Mouse (Mus musculus) heart, postnatal 4 days (tissue): ENCODE data around the gene Pxt1. TPM values are rescaled to one million over a fixed set of nuclear protein-coding genes. Genes with fewer than 3 reads are reported as not detected.

Source experiments
- DNase-seq: peaks from one replicate; pipeline ENCODE4 v3.0.0; 2021
- total RNA-seq, 2 experiments: library from RNA; stranded (reverse); gene quantifications; 2 replicates each; pipeline ENCODE4 v1.2.3; 2021

Gene Pxt1
- total RNA-seq, 2 experiments from 2014 or later, result not detected

DNA sequence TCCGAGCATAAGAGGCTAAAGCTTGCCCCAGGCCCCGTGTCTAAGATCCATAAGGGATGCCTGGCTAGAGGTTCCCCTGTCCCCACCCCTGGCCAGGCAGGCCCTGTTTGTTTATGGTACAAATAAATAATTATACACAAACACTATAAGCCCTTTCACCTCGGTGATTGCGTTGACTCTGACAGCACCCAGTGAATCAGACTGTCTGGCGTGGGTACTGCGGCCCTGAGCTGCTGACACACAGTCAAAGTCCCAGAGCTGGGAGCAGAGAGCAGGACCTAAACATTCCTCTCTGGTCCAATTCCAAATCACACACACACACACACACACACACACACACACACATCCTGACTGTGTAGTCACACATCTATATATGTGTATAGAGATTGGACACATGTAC is 29.7 kb downstream of the Pxt1 start:
- no peak for DNase-seq

DNA sequence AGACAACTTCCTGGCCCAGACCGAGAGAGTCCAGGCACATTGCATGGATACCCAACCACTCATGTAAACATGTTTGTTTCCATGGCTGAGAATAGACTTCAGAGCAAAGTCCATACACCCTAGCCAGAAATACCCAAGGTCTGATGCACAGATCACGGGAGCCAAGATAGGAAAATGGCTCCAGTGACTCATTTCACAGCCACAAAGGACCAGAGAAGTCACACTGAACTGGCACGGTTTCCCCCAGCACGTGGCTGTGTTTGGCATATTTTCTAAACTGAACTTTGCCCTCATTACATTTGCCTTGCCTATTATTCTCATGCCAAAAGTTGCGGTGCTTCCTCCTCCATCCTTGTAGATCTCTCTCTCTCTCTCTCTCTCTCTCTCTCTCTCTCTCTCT is 30.4 kb downstream of the Pxt1 start:
- DNase-seq, result peak; percentile 62

DNA sequence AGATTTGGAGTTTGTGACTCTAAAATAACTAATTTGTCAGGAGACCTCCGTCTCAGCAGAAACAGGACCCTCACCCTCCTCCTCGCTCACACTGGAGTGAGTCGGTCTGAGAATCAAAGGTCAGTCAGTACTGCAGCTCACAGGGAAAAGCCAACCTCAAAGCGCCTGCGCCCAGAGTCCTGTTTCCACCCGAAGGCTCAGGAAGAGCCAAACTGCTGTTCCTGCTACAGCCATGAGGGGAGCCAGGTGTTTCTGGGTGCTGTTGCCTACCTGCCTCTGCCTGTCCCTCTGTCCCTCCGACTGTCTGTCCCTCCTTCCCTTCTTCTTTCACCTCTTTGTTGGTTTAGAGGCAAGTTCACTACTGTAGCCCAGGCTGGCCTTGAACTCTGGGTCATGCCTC is 33.5 kb downstream of the Pxt1 start:
- DNase-seq, result peak; percentile 5

DNA sequence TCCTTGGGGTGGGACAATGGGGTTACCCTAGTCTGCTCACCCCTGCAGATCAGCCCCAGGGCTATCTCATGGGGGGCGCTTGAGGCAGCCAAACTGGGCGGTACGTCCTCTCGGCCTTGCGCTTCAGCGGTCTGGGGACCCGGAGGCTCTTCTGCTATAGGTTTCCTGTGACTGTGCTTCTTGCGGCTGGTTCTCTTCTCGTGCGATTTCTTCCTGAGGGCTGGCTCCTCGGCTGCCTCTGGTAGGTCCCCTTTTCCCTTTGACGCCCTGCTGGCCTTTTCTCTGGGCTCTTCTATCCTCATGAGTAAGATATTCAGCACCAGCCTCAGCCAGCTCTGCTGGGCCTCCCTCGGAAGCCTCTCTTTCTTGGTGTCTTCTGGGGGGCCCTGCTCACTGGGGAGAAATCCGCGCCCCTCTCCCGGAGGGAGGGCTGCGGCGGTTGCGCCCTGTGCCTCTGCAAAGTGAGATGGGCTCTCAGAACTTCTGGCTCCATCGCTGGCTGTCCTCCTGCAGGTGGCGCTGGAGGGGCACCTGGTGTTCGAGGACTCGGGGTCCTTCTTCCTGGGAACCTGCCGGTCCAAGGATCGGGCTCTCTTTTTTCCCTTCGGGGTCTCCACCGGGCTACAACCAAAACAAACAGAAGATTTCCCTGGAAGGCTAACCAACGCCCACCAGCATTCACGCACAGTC is 34.2 kb downstream of the Pxt1 start:
- peak; percentile 74 for DNase-seq

DNA sequence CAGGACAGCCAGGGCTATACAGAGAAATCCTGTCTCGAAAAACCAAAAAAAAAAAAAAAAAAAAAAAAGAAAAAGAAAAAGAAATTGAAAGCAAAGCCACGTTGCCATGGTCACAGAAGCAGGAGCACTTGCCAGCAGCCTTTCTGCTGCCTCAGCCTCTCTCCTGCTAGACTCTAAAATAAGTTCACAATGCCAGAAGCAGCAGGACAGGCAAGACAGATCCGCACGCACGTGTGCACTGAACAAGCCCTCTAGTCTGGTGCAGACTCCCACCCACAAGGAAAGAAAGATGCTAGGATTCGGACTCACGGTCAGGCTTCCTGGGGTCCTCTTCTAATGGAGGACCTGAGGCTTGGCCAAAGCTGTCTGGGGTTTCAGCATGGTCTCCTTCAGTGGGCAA is 35.7 kb downstream of the Pxt1 start:
- peak; percentile 9 for DNase-seq

DNA sequence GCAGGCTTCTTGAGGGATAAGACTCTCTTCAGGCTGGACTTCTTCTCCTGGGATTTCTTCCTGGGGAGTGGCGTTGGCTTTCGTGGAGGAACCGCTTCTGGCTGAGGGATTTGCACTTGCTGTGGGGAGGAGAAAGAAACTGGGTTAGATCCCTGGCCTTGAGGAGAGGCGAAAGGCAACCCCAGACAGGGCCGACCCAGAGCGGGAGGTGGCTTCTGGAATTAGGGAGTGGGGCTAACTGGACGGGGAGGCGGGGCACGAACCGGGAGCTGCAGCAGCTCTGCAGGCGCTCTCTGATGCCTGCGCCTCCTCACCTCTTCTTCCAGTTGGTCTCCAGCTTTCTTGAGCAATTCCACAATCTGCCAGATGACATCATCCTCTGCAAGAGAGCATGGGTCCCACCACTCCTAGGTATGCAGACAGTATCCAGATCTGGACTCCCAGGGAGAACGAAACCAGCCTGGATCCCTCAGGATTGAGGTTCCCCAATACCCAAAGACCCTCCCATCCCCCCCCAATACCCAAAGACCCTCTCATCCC is 38.2 kb downstream of the Pxt1 start:
- DNase-seq, result peak; percentile 6

DNA sequence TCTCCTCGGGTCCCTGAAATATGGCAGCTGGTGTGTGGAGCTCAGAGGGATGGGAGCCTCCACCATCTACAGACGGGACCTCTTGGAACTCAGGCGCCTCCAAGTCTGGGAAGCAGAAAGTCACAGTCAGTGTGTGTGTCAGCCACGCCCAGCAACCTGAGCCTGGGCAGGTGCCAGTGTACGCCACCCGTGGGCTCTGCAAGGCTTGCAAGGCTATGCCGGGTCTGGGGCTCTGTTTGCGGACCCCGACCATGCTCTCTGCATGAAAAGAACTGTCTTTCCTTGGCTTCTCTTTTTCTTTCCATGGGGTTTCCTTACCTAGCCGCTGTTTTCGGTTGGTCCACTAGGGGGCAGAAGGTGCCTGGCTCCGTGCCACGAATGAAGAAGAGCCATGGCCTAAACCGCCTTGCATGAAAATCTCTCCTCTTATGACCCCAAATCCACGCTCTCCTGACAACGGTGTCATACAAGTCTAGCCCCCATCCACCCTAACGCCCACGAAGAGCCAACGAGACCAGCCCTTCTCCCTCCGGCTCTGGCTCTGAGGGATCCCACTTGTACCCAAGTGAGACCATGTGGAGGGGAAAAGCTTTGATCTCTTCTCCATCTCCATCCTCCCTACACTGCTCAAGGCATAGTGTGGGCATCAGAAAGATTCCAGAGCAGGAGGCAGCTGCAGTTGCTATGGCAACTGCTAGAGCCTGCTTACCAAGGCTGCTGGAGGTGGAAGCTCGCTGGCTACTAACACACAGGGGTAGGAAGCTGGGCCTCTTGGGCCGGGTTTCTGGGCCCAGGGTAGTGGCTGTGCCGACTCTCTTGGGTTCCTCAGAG is 38.9 kb downstream of the Pxt1 start:
- DNase-seq, result peak; percentile 80

DNA sequence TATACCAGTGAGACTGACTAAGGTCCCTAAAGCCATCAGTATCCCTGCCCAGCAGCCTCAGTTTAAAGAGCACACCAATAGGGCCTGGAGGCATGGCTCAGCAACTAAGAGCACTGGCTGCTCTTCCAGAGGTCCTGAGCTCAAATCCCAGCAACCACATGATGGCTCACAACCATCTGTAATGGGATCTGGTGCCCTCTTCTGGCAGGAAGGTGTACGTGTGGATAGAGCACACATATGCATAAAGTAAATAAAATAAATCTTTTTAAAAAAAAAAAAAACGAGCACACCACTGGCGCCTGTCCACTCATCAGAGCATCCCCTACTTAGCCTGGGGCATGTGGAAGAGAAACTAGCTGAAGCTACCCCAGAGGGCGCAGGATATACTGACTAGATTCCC is 42.1 kb downstream of the Pxt1 start:
- peak; percentile 4 for DNase-seq

DNA sequence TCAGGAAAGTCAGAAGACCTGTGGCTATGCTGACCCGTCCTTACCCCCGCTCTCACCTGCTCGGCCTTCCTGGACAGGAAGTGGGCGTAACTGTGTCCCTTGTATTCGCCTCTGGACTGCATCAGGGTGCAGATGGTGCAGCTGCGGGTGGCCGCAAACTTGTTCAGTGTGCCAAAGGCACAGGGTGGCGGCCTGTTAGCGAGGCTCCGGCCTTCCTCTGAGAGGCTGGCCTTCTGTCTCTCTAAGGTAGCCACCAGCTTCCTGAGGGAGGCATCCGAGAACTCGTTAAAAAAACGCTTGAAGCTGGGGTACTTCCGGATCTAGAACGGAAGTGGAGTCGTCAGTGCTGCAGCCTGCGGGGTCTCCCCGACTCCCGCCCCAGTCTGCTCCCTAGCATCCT is 44.2 kb downstream of the Pxt1 start:
- DNase-seq, result no peak

DNA sequence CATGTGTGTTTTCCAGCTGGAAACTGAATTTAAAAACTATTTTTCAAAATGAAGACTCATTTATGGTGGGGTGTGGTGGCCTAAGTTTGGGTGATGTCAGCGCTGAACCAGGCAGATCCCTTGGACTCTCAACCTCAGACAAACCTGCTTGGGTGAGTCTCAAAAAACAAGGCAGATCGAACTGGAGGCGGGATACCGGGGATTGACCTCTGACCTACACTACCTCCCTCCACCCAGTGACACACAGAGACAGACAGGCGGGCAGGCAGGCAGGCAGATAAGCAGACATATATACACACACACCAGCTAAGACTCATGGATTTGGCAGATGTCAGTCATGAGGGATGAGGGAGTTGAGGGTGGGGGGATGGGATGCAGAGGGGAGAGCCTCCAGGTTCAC is 45.4 kb downstream of the Pxt1 start:
- no peak for DNase-seq

DNA sequence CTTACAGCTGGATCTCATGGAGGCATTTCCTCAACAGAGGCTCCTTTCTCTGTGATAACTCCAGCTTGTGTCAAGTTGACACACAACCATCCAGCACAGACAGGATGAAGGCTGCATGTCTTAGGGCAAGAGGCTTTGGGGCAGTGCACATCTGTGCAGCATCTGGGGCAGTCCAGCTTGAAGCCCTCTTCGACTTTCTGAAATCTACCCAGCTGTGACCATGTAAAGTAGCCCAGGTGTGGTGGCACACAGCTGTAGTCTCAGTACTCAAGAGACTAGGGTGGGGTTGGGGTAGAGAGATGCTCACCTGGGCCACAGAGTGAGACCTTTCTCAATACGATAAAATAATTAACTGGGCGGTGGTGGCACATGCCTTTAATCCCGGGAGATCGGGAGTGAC is 45.8 kb downstream of the Pxt1 start:
- DNase-seq, result no peak

DNA sequence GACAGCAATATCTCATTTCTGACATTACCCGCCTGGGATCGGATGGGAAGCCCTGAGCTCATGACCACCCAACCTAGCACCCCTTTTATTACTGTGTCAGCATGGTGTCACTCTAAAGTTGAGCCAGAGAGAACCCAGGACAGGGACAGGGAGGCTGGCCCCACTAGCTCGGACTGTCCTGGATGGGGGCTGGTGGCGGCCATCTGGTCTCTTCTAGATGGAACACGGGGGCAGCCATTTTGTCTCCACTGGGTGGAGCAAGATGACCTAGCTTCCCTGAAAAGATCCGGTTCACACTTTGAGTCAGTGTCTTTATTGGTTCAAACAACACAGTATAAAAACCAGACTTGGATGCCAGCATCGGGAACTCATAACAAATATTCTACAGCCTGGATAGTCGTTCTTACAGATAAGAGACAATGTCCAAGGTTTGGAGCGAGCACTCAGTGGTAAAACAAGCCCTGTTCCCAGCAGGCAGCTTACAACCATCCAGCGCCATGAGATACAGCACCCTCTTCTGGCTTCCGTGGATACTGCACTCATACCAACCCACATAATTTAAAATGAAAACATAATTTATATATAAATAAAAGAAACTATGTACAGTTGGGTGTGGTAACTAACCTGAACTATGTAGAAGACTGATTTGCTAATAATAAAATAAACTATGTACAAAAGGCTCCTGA is 47.4 kb downstream of the Pxt1 start:
- DNase-seq, result no peak

DNA sequence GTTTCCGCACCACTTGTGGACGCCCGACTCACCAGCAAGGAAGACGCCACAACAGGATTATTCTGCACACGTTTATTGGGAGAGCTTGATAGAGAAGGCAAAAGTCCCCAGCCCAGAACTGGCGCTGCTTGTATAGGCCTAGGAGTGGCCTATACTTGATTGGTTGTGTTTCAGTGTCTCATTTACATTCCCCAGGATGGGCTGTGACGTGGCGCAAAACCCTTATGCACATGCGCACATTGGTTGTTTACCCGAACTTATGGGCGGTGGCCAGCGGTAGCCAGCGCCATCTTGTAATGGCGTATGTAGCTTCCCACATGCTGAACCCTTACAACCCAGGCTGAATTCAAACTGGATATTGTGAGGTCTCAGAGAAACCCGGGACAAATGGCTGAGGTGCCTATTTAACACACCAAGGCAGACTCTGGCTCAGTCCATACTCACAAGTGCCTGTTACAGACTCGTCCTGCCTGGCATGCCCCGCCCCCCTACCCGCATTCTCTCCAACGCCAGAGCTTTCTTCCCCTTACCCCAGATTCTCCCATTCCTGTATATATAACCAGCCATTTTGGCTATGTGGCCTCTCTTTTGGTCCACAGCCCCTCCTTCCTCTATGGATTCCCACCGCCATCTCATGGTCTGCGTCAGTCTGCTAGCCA is 48.3 kb downstream of the Pxt1 start:
- no peak for DNase-seq

DNA sequence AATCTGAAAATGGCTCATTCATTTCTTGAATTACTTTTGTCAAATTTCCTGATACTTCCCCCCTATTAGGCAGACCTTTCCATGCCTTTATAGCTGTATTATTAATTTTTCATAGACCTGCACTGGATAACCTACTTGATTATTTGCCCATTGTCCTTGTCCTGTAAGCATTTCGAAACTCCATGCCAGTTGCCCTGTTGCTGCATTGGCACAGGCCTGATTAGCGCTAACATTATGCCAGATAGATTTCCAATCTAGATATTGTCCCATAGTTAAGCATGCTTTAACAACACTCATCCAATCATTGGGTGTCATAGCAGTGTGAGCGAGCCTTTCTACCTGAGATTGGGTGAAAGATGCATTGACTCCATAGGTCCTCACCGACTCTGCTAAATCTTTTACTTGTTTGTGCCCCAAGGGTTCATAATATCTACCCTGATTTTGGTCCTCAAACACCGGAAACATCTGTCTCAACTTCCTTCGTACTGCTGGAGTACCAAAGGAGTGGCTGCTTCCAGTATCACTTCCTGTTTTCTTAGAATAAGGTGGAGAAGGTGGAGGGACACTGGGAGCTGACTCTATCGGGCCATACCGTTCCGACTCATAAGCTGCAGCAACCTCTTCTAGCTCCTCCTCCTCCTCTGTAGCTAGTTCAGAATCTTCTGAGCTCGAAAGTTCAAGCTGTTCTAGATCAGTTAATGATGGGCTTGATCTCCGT is 49.4 kb downstream of the Pxt1 start:
- no peak for DNase-seq

DNA sequence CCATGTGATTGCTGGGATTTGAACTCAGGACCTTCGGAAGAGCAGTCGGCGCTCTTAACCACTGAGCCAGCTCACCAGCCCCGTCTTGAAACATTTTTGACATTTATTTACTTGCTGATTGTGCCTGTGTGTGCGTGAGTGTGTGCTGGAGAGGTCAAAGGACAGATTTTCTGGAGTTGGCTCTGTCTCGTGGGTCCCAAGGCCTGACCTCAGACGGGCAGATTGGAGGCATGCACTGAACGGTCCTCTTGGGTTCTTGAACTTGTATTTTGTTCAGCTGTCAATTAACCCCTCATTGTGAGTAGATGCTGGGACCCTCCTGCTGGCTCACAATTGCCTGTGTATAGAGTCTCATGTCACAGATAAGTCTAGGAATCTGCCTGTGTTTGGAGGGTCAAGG is 57.4 kb downstream of the Pxt1 start:
- no peak for DNase-seq

DNA sequence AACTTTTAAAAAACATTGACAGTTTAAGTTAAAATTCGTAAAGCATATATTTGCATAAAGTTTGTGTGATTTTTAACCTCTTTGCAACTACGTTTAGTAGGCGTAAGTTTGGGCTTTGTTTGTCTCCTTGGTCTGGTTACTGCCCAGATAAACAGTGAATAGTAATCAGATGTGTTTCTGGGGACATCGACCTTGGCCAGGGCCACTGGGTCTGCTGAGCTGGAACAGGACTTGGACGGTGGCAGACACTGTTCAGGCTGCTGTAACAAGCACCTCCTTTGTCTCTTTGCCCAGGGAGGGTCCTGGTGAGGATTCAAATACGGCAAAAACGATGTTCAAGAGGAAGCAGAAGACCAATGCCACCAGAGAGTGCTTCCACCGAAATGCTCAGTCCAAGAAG is 58.4 kb downstream of the Pxt1 start:
- no peak for DNase-seq

Other genes starting within 250 kb of the Pxt1 start
- gene AC170998.1, start 217.8 kb downstream of the Pxt1 start, total RNA-seq, result 1 to 10 TPM; 1.1 to 1.8 TPM
- gene Mapk13, start 174.5 kb downstream of the Pxt1 start, total RNA-seq, result under 1 TPM; 0.47 to 0.50 TPM
- gene Brpf3, start 142.8 kb downstream of the Pxt1 start, total RNA-seq, result 10 to 100 TPM; 22.8 to 25.9 TPM
- under 1 TPM in 1 of 2 experiments, not detected in 1; 0.07 TPM for gene Pnpla1, start 85.4 kb downstream of the Pxt1 start, total RNA-seq
- gene 4930539E08Rik, start 28.5 kb downstream of the Pxt1 start, total RNA-seq, result under 1 TPM in 1 of 2 experiments, not detected in 1; 0.12 TPM
- gene Kctd20, start 8.1 kb upstream of the Pxt1 start, total RNA-seq, result 10 to 100 TPM; 63.1 to 65.3 TPM
- 10 to 100 TPM; 64.3 to 67.4 TPM for gene Stk38, start 64.2 kb upstream of the Pxt1 start, total RNA-seq
- gene Srsf3, start 88.8 kb upstream of the Pxt1 start, total RNA-seq, result 100 to 1,000 TPM; 224 to 227 TPM
- gene Cdkn1a, start 147.1 kb upstream of the Pxt1 start, total RNA-seq, result 10 to 100 TPM; 55.9 to 57.1 TPM
- gene Rab44, start 170.3 kb upstream of the Pxt1 start, total RNA-seq, result under 1 TPM; 0.47 to 0.57 TPM